Mouse (Mus musculus) layer of hippocampus, adult 8-10 months (tissue): ENCODE measurements around the gene 5730596B20Rik. TPM values are rescaled to one million over a fixed set of nuclear protein-coding genes. Genes with fewer than 3 reads are reported as not detected.
A peak's percentile ranks its signal among the peaks of the same experiment; 100 is the strongest.

ENCODE experiments used
- DNase-seq, 2 experiments: peaks; one replicate each; pipeline ENCODE4 v3.0.0; 2022; ENCODE audit warnings: low spot score in 2 of 2
- total RNA-seq, 4 experiments: library from RNA; stranded (reverse); gene quantifications; 2 replicates each; pipeline ENCODE4 v1.2.4; 2022

Gene 5730596B20Rik
- total RNA-seq, 4 experiments from 2014 or later: not detected

DNA sequence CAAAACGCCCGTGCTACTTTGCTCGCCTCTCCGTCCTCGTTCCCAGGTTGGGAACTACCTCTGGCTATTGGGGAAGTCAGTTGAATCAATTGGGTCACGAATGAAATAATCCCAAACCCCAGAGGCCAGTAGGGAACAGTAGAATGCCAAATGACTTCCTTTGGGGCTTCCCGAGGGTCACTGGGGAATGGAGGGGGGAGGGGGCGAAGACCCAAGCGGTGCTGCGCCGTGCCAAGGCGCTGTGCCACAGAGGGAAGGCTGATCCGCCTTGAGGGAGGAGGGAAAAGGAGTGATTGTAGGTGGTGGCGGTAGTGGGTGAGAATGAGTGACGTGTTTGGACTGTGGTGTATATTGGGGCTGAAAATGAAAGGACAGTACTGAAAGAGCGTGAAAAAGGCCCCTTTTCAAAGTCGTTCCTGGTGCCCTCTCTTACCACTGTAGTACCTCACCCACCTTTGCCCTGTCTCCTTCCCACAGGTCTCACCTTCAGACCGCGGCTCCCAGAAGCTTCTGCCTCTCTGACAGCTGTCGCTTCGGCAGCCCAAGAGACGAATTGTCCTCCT lies 35.3 kb downstream of the 5730596B20Rik start:
- DNase-seq: no peak

DNA sequence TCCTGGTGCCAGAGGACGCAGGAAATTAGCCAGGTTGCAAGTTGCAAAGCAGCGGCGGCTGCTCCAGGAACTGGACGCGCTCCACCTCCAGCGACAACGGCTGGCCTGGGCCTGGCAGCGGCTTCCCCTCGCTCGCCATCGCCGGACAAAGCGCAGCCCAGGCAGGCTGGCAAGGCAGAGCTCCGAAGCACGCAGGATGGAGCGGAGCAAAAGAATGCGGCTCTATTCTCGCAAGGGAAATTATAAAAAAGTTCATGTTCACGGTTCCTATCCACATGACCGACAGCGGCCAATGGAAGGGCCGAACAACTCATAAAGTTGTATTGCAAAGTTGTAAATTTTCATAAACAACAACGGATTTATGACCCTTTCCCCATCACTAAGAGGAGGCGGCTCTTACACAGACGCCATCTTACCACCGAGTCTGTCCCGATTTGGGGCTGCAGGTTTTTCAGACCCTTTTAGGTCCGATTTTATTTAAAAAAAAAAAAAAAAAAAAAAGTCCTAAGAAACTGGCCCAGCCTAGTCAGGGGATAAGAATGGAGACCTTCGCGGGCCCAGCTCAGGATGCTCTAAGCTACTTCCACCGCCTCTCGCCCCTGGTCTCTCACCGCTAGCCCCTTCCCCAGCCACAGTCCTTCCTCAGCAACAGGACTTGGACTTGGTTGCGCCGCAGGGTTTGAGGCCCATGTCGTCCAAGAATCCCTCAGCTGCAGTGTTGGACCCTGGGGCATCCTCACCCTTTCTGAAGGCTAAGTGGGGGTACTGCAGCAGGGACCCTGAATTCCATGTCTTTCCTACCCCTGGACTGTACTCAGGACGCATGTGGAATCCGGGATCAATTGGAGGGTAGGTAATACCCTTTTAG lies 36.1 kb downstream of the 5730596B20Rik start, which contains the start of the genes Hoxa3 and Gm28308:
TSS of gene Hoxa3 (minus strand) at position 218 of the 868 bp plus-strand sequence.
TSS of gene Gm28308 (minus strand) at position 221 of the 868 bp plus-strand sequence.
- no peak for DNase-seq

DNA sequence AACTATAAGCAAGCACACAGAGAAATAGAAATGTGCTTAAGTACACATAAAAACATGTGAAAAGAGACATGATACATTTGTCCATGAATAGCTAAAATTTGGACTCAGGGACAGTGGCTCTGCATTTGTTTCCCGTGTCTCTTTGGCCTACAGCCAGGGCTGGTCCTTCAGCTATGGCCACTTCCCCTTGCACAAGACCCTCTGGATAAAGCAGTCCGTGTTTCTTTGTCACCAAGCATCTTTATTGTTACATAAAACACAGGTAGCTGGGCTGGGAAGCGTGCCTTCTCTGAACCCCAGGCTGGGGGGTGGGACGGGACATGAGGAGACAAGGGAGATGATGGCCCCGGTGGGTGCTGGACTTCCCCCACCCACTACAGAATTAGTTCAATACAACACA lies 37.0 kb downstream of the 5730596B20Rik start:
- no peak for DNase-seq

DNA sequence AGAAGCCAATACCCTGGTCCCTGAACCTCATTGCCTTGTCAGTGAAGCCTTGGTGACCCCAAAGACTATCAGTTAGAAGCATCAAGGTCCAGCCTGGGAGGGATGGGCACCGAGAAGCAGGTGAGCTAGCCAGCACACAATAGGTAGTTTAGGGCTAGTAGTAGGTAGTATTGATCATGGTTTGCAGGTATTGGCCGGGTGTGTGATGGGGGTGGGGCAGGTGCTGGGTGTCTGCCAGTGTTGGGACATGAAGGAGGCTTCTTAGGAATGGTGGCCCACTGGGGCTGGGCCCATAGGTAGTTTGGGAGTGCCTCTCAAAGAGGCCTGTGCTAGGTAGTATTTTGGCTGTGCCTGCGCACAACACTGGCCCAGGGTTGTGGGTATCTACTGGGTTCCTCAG lies 37.8 kb downstream of the 5730596B20Rik start:
- no peak for DNase-seq

DNA sequence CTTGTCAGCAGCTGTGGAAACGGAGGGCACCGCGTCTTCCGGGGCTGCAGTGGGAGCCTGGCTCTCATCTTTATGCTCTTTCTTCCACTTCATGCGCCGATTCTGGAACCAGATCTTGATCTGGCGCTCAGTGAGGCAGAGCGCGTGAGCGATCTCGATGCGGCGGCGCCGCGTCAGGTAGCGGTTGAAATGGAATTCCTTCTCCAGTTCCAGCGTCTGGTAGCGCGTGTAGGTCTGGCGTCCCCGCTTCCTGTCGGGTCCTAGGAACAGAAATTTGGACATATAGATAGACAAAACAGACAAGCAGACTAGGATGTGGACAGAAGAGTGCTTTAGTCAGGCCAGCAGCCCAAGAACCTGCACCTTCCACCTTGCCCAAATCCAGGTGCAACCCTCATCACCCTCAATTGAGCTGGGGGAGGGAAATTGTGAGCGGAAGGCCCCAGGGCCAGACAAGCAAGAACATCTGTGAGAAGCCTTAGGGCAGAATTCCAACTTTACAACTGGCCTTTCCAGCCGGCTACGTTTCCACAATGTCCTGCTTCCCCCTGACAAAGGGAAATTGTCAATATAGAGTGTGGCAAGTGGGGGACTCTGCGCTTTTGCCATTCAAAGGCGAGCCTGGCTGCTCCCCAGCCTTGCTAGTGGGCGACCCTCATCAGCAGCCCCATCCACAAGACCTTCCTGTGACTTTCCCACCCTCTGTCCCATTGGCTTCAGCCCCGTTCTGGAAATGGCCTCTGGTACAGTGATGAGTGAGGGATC lies 38.7 kb downstream of the 5730596B20Rik start:
- no peak for DNase-seq

DNA sequence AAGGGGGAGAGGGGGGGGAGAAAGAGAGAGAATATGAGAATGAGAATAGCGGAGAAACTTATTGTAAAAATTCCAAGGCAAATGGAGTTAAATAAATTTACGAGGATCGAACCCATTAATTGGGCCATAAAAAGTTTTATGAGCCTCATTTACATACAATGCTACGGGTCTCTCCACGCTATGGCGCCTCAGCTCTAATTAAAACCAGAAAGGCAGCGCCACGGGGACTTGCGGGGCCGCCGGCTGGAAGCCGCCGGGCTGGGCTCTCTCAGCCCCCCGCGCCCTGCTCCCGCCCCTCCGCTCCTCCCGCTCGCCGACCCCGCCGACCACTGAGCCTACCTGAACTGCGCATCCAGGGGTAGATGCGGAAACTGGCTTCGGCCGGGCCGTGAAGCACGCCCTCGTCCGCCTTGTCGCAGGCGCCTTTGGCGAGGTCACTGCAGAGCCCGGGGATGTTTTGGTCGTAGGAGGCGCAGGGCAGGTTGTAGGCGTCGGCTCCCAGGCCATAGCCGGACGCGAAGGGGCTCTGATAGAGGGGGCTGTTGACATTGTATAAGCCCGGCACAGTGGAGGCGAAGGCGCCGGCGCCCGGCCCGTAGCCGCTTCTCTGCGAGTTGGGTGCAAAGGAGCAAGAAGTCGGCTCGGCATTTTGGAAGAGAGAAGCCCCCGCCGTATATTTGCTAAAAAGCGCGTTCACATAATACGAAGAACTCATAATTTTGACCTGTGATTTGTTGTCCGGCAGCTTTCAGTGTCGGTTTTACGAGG lies 39.6 kb downstream of the 5730596B20Rik start:
- no peak for DNase-seq

DNA sequence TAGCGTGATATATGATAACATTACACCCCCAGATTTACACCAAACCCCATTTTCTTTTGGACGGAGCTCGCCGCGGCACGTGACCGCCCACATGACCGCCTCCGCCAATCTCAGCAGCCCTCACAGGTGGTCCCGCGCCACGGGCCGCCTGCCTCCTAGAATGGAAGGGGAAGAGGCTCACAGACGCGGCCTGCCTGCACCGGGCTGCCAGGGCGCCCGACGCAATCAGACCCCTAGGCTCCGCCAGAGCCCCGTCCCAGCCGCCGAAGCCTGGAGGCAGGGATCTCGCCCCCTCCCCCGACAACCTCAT lies 40.1 kb downstream of the 5730596B20Rik start:
- DNase-seq: no peak

DNA sequence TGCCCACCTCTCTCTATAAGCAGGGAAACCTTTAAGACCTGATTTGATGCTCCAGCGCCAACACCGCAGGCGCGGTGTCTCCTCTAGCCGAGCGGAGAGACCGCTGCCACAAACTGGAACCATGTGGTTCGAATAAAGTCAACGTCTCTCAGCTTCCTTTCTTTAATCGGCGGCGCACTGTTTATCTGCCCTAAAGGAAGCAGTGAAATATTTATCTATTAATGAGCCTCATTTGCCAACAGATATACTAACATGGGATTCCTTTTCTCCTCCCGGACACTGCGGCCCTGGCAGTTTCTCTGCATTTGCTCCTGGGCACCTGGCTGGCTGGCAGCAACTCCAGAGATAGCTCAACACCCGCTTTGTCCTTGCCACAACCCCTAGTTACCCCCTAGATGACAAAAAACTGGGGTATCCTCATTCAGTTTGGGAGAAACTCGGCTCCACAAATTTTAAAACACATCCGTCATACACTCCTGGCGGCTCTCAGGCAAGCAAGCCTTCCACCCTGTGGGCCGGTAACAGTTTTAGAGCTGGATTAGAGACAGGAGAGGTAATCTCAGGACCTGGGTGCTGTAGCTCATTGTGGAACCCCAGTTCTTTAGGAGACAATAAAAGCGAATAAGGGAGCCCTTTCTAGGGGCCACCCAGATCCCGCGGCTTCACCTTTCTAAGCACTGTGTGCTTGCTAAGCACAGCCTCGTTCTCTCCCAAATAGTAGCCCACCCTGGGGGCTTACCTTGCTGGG lies 40.8 kb downstream of the 5730596B20Rik start:
- no peak for DNase-seq

DNA sequence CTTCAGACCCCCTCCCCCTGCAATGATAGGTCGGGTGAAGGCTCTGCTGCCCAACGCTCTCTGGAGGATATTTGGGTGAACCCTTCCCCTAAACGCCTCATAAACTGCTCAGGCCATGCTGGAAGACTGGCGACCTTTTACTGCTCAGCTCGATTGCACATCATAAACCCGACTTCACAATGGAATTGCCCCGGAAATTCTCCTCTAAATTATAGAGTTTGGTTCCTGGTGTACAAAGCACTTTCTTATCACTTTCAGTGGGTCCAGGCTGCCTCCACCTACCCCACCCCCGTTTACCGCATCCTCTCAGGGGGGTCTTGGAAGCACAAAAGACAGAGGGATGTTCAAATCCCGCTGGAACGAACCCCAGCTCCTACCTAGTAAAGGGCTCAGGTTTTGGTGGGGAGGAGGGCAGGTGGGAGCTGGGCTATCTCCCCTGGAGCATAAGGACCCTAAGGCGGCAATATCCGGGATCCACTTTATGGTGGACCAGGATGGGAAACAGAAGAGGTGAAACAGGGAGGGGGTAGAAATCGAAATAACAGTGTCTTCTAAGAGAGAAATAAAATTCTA lies 41.4 kb downstream of the 5730596B20Rik start:
- DNase-seq: no peak

DNA sequence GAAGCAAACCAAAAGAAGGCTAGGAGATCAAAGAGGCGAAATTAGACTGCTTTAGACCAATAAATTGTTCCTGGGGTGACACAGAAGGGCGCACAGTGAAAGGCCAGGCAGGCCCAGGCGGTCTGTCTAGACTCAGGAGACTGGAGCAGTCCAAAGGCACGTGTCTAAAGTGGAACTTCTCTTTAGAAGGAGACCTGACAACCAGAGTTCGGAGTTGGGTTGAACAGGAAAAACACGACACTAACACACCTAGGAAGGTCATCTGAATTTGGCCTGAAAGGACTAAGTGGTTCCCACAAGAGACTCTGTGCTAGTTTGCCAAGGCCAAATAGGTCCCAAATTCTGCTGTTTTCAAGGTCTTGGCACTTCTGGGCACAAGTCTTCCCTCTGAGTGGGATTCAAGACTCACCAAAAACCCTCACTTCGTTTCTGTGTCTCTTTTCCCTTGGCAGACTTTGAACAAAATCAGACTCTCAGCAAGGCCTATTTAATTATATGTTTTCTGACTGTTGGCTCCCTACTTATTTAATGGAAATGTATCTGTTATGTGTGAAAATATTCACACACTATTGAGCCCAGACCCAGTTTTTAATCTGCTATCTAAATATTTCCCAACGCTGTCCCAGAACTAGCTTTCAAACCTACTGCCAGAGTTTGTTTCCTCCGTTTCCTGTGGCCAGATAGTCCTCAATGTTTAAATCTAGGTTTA lies 42.1 kb downstream of the 5730596B20Rik start:
- DNase-seq: no peak

DNA sequence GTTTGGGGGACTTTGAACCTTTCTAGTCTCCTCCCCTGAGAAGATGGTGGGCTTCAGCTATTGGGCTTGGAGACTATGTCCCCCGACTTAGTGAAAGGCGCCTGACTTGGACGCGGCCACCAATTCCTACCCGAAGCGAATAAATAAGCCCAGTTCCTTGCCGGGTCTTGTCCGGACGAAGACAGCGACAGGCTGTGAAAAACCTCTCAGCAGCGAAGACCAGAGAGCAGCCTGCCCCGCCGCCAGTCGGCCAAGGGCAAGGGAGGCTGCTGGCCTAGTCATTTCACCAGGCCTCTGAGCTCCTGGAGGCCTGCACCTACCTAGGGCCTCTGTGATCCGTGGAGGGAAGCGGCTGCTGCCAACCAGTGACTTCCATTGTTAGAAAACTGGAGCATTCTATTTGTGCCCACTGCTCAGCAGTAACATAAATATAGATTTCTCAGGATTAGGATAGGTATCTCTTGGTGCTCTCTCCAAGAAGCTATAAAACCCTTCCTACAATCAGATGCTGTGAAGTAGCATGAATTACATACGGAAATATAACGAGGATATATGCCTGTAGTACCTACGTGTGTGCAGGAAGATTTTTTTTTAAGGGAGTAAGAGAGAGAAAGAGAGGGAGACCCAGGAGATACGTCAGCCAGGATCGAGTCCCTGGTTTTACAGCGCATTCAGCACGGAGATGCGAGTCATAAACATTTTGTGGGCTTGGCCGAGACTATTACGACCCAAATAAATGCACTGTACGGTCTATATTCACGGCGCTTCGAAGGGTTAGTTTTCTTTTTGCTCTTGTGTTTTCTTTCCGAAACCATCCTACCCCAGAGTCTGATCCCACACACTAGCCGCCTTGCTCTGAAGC lies 42.9 kb downstream of the 5730596B20Rik start:
- no peak for DNase-seq

DNA sequence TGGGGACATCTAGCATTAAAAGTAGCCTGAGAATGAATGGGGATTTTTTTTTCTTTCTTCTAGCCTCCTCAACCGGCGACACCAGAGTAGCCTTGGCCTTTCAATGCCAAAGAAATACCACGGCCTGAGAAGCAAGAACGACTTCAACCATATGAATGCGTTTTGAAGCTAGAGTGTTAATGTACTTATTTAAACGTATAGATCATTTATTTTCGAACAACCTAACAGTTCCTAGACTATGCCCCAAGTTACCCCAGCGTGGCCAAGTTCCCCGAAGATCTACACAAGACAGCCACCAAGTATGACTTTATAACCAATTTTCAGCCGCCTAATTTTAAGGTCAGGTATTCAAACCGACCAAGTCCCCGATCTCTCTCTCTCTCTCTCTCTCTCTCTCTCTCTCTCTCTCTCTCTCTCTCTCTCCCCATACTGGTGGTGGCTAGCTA lies 43.6 kb downstream of the 5730596B20Rik start:
- DNase-seq: no peak

DNA sequence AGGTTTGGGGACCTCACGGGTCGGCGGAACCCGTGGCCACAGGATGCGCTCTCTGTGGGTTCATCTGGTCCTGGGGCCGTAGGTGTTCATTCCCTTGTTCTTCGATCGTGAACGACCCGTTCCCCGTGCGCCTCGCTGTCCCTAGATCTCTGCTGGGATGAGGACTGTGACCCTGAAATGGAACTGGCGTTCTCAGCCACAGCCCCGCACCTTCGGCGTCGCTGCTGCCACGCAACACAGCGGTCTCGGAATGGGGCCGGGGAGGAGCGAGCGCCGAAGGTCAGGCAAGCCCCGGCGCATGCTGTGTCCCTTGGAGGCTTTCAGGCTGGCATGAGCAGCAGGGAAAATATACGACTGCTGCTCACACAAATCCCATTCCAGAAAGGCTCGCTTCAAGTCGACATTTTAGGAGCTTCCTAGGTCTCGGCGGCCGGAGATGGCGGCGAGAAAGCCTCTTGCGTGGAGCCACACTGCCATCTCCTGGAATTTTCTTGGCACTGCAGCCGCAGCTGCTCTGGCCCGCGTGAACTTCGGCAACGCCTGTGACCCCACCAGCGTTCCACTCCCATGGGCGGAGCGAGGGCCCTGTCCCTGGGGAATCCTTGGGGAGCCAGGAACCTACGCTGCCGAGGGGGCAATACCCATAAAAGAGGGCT lies 44.2 kb downstream of the 5730596B20Rik start, which contains the start of gene Hoxa7:
TSS of gene Hoxa7 (minus strand) at position 518 of the 656 bp plus-strand sequence.
- peak; percentile 64 to 87 for DNase-seq

DNA sequence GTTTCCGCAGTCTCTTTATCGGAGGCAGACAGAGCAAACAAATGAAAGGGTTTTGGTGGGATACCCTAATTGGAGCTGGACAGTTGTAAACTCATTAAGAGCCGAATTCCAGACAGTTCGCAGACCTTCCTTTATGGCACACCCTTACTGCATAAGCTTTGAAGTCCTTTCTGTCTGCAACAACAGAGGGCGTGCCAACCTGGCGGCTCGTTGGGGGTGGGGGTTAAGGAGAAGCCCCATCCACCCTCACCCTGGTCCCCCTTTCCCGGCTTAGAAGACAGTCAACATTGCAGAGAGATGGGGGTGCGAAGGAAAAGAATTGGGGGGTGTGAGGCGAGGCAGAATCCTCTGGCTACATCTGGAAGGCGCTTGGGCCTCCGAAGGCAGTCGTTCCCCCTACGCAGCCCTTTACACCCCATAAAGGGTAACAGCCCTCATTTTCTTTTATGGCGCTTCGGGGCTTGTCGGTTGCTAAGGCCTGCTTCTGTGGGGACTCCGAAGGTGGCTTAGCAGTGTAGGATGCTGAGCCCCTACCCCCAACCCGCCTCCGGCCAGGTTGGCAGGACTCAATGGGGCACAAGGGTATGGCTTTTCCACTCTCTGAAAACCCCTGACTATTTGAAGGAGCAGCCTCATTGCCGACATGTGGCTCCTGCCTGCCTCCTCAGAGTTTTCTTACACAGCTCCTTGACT lies 44.8 kb downstream of the 5730596B20Rik start:
- DNase-seq: no peak

DNA sequence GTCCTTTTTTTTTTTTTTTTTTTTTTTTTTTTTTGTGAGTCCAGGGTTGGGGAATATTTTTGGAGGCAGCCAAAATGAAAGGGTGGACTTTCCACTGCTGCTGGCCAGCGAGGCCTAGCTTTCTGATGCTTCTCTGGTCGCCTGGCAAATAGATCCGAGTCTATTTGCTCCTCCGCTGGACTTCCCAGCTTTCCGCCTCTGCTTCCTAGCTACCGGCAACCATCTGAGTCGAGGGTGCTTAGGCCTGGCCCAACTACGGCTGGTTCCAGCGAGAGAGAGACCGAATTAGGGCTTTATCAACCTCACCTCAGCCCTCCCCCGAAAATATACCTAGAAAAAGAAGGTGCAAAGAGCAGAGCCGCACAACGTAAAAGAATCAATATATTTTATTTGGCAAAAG lies 45.4 kb downstream of the 5730596B20Rik start:
- no peak for DNase-seq

DNA sequence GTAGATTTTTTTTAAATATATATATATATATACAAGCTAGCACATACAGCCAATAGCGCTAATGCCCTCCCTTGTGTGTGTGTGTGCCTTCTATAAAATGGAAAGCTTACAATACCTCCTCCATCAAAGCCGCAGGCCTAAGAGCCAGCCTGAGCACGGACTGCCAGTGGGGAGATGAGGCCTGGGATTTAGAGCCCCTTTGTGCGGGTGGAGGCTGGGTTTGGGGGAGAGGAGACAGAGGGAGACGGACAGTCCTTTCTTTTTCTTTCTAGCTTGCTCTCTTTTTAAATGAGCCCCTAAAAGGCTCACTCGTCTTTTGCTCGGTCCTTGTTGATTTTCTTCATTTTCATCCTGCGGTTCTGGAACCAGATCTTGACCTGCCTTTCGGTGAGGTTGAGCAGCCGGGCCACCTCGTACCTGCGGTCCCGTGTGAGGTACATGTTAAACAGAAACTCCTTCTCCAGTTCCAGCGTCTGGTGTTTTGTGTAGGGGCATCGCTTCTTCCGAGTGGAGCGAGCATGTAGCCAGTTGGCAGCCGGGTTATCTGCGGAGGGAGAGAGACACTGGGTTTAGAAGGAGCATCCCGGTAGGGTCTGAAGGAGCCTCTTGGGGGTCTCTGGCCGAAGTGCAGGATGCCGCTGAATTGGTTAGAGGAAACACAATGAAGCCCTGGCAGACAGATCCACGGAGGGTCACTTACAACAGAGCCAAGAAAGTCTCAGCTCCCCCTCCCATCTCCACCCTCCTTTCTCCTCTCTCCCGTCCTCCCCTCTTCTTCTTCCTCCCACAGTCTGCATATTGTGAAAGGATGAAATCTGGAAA lies 46.9 kb downstream of the 5730596B20Rik start:
- DNase-seq: no peak
